Mouse (Mus musculus): ENCODE measurements around the gene Gm21119.
"Not testable (repeated sequence)": the region's sequence is repeated elsewhere in the genome, so short reads cannot be mapped to it uniquely, and the experiment has no call there.

Gene Gm21119

DNA sequence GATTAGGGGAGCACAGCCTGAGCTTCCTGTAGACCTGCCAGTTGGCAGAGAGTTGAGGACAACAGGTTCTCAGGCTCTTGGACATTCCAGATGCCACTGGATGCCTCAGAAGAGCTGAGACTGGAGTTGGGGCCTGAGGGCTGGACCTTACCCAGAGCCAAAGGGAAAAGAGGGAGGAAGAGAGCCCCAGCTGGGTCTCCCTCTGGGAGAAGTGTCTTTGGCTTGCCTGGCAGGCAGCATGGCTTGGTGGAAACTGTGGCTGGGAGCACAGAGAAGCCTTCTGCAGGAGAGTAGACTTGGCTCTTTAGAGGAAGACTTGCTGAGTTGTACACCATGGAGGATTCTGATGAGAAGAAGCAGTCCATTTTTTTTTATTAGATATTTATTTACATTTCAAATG is 38.3 kb downstream of the Gm21119 start:
- not testable (repeated sequence) for DNase-seq (ENCODE audit: low spot score in 2 of 2)

DNA sequence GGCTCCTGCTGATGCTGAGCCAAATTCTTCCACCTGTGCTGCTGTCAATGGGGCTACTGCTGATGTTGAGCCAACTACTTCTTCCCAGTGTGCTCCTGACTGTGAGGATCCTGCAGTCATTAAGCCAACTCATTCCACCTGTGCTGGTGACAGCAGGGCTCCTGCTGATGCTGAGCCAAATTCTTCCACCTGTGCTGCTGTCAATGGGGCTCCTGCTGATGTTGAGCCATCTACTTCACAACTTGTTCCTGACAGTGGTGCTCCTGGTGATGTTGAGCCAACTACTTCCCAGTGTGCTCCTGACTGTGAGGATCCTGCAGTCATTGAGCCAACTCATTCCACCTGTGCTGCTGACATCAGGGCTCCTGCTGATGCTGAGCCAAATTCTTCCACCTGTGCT is 63.7 kb downstream of the Gm21119 start:
- peak in 1 of 2 experiments; percentile 2 for DNase-seq (ENCODE audit: low spot score in 2 of 2)
